ENCODE assay signal across 17 mouse cellular contexts in the genomic region with DNA sequence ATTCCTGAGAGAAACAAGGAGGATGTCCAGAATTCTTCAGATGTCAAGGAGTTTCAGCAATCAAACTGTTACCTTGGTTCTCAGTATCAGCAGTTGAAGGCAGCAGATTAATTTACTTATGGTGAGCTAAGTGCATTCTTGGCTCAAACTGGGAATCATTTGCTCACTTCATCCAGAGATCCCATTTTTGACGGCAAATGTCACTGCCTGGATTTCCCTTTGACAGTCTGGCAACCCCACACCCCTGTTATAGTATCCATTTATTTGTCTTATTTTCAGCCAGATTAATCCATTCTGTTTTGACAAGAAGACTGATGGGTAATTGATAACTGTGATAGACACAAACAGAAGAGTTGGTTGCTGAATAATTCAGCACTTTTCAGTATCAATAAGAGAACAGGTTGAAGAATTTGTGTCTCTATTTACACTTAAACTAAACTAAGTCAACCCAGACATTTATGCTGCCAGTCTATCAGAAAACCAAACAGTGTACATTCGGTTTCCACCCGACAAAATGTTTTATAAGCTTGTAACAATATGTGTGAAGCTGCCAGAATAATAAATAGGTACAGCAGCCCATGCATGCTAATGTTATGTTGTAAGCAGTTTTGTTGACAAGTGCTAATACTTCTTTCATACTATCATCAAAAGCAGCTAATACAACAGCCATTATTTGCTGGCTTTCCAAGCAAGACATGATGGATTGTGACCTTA.
DNase-seq lines count a peak whose midpoint lies in the region; ATAC-seq and TF ChIP-seq lines count a peak whose summit lies in the region.
"Had no signal": no experiment of that assay in that cellular context is flagged by ENCODE, and none has a peak within 500 bp of the region (broad histone marks: within the 10 kb centered on the region; RNA-seq: fewer than 3 reads in every experiment).

No protein-coding gene starts in this region.

- TF ChIP-seq CTCF in hindbrain, postnatal 0 days (IDR thresholded peaks at IDR 0.05; ENCODE audit: low read depth) = no peak

- ATAC-seq in forebrain, embryonic 13.5 days = peak; percentile 80
- no peak for ATAC-seq in forebrain, embryonic 11.5 days (replicated peaks; ENCODE audit: low FRiP score)
- ATAC-seq in forebrain, embryonic 14.5 days = peak; percentile 87
- peak; percentile 43; the same call in 1 of the 2 replicates for ATAC-seq in hindbrain, embryonic 12.5 days (ENCODE audit: low FRiP score)
- no peak for ATAC-seq in hindbrain, postnatal 0 days
- ATAC-seq: intestine, embryonic 15.5 days had no signal

- no peak for DNase-seq in forebrain, embryonic 11.5 days (ENCODE audit: low spot score)
- DNase-seq in forebrain, embryonic 14.5 days (ENCODE audit: low spot score) = peak; percentile 73
- DNase-seq in hindbrain, postnatal 0 days (ENCODE audit: low spot score) = peak; percentile 11
- no peak for DNase-seq in right cerebral cortex, postnatal 14 days
- no peak for DNase-seq in kidney, adult 9 months
- DNase-seq: adrenal gland, postnatal 10 days; cerebellum, adult 11-12 months; cerebellum, adult 9-10 months; cerebellum, postnatal 25 days; gastrocnemius, adult 2 months; gastrocnemius, postnatal 25 days; heart, postnatal 36 days; kidney, adult 18-20 months had no signal

- no peak overlapping the region for H3K9ac ChIP-seq in forebrain, embryonic 13.5 days
- H3K9ac ChIP-seq in forebrain, embryonic 11.5 days (ENCODE audit: low read length) = no peak overlapping the region
- no peak overlapping the region for H3K9ac ChIP-seq in forebrain, embryonic 14.5 days (ENCODE audit: low read length)
- H3K9ac ChIP-seq in hindbrain, embryonic 12.5 days = no peak overlapping the region
- H3K9ac ChIP-seq in hindbrain, postnatal 0 days (replicated peaks; ENCODE audit: low read length) = no peak overlapping the region
- H3K9ac ChIP-seq: heart, embryonic 13.5 days; intestine, embryonic 15.5 days had no signal

- H3K4me1 ChIP-seq in forebrain, embryonic 13.5 days = peaks cover 20% of the 10 kb centered on the region
- no peaks in the 10 kb centered on the region for H3K4me1 ChIP-seq in forebrain, embryonic 11.5 days (replicated peaks; ENCODE audit: control insufficient read depth, insufficient read depth, low read length)
- H3K4me1 ChIP-seq in forebrain, embryonic 14.5 days (ENCODE audit: control insufficient read depth, insufficient read depth, low read length) = 0 out of 2 replicates have a peak, but pooled peaks cover 8% of the 10 kb centered on the region
- H3K4me1 ChIP-seq in hindbrain, embryonic 12.5 days = 0 out of 2 replicates have a peak, but pooled peaks cover 7% of the 10 kb centered on the region
- no peaks in the 10 kb centered on the region for H3K4me1 ChIP-seq in hindbrain, postnatal 0 days (ENCODE audit: insufficient read depth, low read length)
- H3K4me1 ChIP-seq: heart, embryonic 13.5 days; intestine, embryonic 15.5 days had no signal

- no peak overlapping the region for H3K4me2 ChIP-seq in forebrain, embryonic 13.5 days
- H3K4me2 ChIP-seq in forebrain, embryonic 11.5 days (ENCODE audit: low read depth, low read length, severe bottlenecking) = no peak overlapping the region
- H3K4me2 ChIP-seq in forebrain, embryonic 14.5 days (ENCODE audit: low read length) = no peak overlapping the region
- no peak overlapping the region for H3K4me2 ChIP-seq in hindbrain, embryonic 12.5 days (replicated peaks)
- no peak overlapping the region for H3K4me2 ChIP-seq in hindbrain, postnatal 0 days (ENCODE audit: low read depth, low read length)
- H3K4me2 ChIP-seq: heart, embryonic 13.5 days; intestine, embryonic 15.5 days had no signal

- no peaks in the 10 kb centered on the region for H3K27me3 ChIP-seq in forebrain, embryonic 13.5 days
- H3K27me3 ChIP-seq in forebrain, embryonic 11.5 days (ENCODE audit: control insufficient read depth, insufficient read depth, low read length) = no peaks in the 10 kb centered on the region
- no peaks in the 10 kb centered on the region for H3K27me3 ChIP-seq in forebrain, embryonic 14.5 days (replicated peaks; ENCODE audit: control insufficient read depth, insufficient read depth, low read length)
- H3K27me3 ChIP-seq in hindbrain, embryonic 12.5 days = no peaks in the 10 kb centered on the region
- H3K27me3 ChIP-seq in hindbrain, postnatal 0 days (ENCODE audit: insufficient read depth, low read length) = no peaks in the 10 kb centered on the region
- H3K27me3 ChIP-seq: heart, embryonic 13.5 days; intestine, embryonic 15.5 days had no signal

- no peak overlapping the region; the same call in 1 of the 2 replicates for H3K27ac ChIP-seq in forebrain, embryonic 13.5 days
- H3K27ac ChIP-seq in forebrain, embryonic 11.5 days (ENCODE audit: low read depth, low read length) = no peak overlapping the region
- H3K27ac ChIP-seq in forebrain, embryonic 14.5 days (ENCODE audit: low read depth, low read length) = no peak overlapping the region
- H3K27ac ChIP-seq in hindbrain, embryonic 12.5 days = no peak overlapping the region
- no peak overlapping the region for H3K27ac ChIP-seq in hindbrain, postnatal 0 days
- H3K27ac ChIP-seq: gastrocnemius, adult 2 months; heart, embryonic 13.5 days; intestine, embryonic 15.5 days had no signal

- WGBS in forebrain, embryonic 13.5 days = 40% methylated on average over 3 of the region's 3 CpGs
- 70% methylated on average over 3 of the region's 3 CpGs for WGBS in forebrain, embryonic 11.5 days
- WGBS in forebrain, embryonic 14.5 days = 22% methylated on average over 3 of the region's 3 CpGs
- WGBS in hindbrain, embryonic 12.5 days = 37% methylated on average over 3 of the region's 3 CpGs
- WGBS in hindbrain, postnatal 0 days = 20% methylated on average over 3 of the region's 3 CpGs

- H3K9me3 ChIP-seq in forebrain, embryonic 13.5 days (replicated peaks) = no peaks in the 10 kb centered on the region
- H3K9me3 ChIP-seq in forebrain, embryonic 11.5 days (ENCODE audit: control insufficient read depth, low read length) = no peaks in the 10 kb centered on the region
- no peaks in the 10 kb centered on the region for H3K9me3 ChIP-seq in forebrain, embryonic 14.5 days (replicated peaks; ENCODE audit: control insufficient read depth, low read length)
- no peaks in the 10 kb centered on the region for H3K9me3 ChIP-seq in hindbrain, embryonic 12.5 days (replicated peaks)
- no peaks in the 10 kb centered on the region for H3K9me3 ChIP-seq in hindbrain, postnatal 0 days (ENCODE audit: low read length)
- H3K9me3 ChIP-seq: heart, embryonic 13.5 days; intestine, embryonic 15.5 days had no signal

- H3K36me3 ChIP-seq in forebrain, embryonic 13.5 days (ENCODE audit: poor library complexity, severe bottlenecking) = no peaks in the 10 kb centered on the region
- no peaks in the 10 kb centered on the region for H3K36me3 ChIP-seq in forebrain, embryonic 11.5 days (ENCODE audit: control insufficient read depth, insufficient read depth, low read length)
- H3K36me3 ChIP-seq in forebrain, embryonic 14.5 days (ENCODE audit: control insufficient read depth, insufficient read depth, low read length) = no peaks in the 10 kb centered on the region
- no peaks in the 10 kb centered on the region for H3K36me3 ChIP-seq in hindbrain, embryonic 12.5 days
- H3K36me3 ChIP-seq in hindbrain, postnatal 0 days (ENCODE audit: insufficient read depth, low read length) = no peaks in the 10 kb centered on the region
- H3K36me3 ChIP-seq: heart, embryonic 13.5 days; intestine, embryonic 15.5 days had no signal

- H3K4me3 ChIP-seq in forebrain, embryonic 13.5 days = no peak overlapping the region
- H3K4me3 ChIP-seq in forebrain, embryonic 11.5 days (ENCODE audit: low read depth, low read length) = no peak overlapping the region
- H3K4me3 ChIP-seq in forebrain, embryonic 14.5 days (ENCODE audit: low read depth, low read length) = no peak overlapping the region
- H3K4me3 ChIP-seq in hindbrain, embryonic 12.5 days = no peak overlapping the region
- no peak overlapping the region for H3K4me3 ChIP-seq in hindbrain, postnatal 0 days (ENCODE audit: low read length)
- H3K4me3 ChIP-seq: gastrocnemius, adult 2 months; heart, embryonic 13.5 days; intestine, embryonic 15.5 days had no signal

Comparison
In these comparisons a context has a peak if more than half of its experiments do, and no peak if none do; other contexts are left out.
1. ATAC-seq: peak in forebrain, embryonic 13.5 days (single experiment), forebrain, embryonic 14.5 days (single experiment) and hindbrain, embryonic 12.5 days (single experiment); none in forebrain, embryonic 11.5 days (single experiment) and hindbrain, postnatal 0 days (single experiment).
2. DNase-seq: peak in forebrain, embryonic 14.5 days (single experiment) and hindbrain, postnatal 0 days (single experiment); none in forebrain, embryonic 11.5 days (single experiment), right cerebral cortex, postnatal 14 days (single experiment) and kidney, adult 9 months (single experiment).